Mouse (Mus musculus): ENCODE results near the gene Drd1. TPM values are rescaled to one million over a fixed set of nuclear protein-coding genes. Genes with fewer than 3 reads are reported as not detected.

The Drd1 gene
- polyA plus RNA-seq, 1 experiment from 2014 or later = not detected

DNA sequence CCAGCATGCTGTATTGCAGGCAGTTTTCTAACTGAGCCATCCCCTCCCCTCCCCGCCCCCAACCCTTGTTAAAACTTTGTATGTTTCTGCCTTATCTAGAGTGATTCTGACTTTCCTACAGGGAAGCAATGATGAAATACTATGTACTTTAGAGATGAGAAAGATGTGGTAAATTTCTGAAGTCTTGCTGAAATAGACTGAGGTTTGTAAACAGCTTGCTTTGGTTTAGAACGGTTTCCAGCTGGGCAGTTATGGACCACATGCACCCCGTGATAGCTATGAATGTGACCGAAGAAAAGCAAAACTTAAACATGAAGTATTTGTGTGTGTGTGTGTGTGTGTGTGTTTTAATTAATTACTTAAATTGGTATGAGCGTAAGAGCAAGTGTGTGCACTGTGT, 29.3 kb upstream of the Drd1 start:
- H3K9ac ChIP-seq = no peak overlapping the region
- H3K4me3 ChIP-seq (replicated peaks) = no peak overlapping the region
- H3K27ac ChIP-seq = no peak overlapping the region
- ATAC-seq (ENCODE audit: low read depth) (no peak), DNase-seq (no peak)
- no peak overlapping the region for H3K4me2 ChIP-seq
- H3K4me1 ChIP-seq (replicated peaks) = peaks cover 32% of the 10 kb centered on the region
- no peaks in the 10 kb centered on the region for H3K27me3 ChIP-seq
- WGBS (ENCODE audit: insufficient replicate concordance) = 81% methylated on average over 5 of the region's 5 CpGs
- no peaks in the 10 kb centered on the region for H3K9me3 ChIP-seq (replicated peaks)
- H3K36me3 ChIP-seq = peaks cover 51% of the 10 kb centered on the region

DNA sequence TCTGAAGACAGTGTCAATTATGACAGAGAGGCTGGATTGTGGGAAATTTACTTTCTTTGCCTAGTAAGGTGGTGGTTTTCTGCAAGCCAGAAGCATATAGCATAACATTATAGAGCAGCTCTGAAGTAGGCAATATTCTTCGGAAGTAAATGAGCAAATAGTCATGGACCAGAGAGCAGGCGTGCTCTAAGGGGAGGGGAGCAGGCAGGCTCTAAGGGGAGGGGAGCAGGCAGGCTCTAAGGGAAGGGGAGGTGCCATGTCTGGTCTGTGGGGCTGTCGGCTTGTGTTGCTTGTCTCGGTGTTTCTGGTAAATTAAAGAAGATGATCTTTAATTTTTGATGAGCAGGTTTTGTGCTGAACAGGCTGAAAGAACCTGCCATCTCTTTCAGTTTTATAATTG, 28.7 kb upstream of the Drd1 start:
- WGBS (ENCODE audit: insufficient replicate concordance) = 67% methylated on average over 4 of the region's 4 CpGs
- DNase-seq (no peak), ATAC-seq (ENCODE audit: low read depth) (no peak)
- Histone ChIP-seq H3K9ac (no peak overlapping the region), H3K4me1 (replicated peaks) (peaks cover 38% of the 10 kb centered on the region), H3K27ac (no peak overlapping the region), H3K36me3 (peaks cover 44% of the 10 kb centered on the region), H3K9me3 (replicated peaks) (no peaks in the 10 kb centered on the region), H3K4me2 (no peak overlapping the region), H3K27me3 (no peaks in the 10 kb centered on the region), H3K4me3 (replicated peaks) (no peak overlapping the region)

DNA sequence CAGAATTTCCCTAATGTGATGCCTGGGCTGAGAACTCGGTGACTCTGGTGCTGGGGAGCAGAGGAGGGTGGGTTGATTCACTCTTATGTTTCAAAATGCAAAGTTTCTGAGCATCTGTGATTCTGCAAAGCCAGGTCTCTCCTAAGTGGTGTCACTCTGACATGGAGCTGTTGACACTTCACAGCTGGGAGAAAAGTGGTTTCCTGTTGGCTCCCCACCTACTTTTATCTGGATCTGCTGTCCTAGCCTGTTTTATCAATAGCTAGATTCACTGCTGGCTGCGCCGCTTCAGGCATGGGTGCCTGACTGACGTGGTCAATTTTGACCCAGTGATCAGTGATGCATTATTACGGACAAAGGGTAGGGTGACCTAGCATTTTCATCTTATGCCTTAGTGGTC, 27.4 kb upstream of the Drd1 start:
- no peak overlapping the region for H3K4me3 ChIP-seq (replicated peaks)
- H3K4me2 ChIP-seq = no peak overlapping the region
- no peaks in the 10 kb centered on the region for H3K9me3 ChIP-seq (replicated peaks)
- H3K27me3 ChIP-seq = no peaks in the 10 kb centered on the region
- WGBS (ENCODE audit: insufficient replicate concordance) = 33% methylated on average over 5 of the region's 5 CpGs
- H3K36me3 ChIP-seq = peaks cover 32% of the 10 kb centered on the region
- no peak for ATAC-seq (ENCODE audit: low read depth)
- peaks cover 50% of the 10 kb centered on the region for H3K4me1 ChIP-seq (replicated peaks)
- H3K27ac ChIP-seq = no peak overlapping the region
- H3K9ac ChIP-seq = no peak overlapping the region
- DNase-seq = no peak

DNA sequence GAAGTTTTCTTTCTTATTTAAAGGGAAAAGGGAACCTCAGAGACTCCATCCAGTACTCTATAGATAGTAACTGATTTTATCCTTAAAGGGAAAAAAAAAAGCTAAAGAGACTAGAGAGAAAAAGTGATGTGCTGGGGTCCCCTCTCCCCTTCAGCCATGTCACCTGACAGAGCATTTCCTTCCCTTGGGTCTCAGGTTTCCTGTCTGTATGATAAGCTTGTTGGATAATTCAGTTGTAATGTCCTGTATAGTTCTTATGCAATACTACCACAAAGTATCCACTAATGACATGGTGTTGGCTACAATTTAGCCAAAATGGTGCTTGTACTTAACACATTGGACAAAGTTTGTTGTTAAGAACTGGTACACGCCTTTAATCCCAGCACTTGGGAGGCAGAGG, 25.3 kb upstream of the Drd1 start:
- H3K4me1 ChIP-seq (replicated peaks) = peaks cover 71% of the 10 kb centered on the region
- H3K4me2 ChIP-seq = no peak overlapping the region
- peaks cover 25% of the 10 kb centered on the region for H3K36me3 ChIP-seq
- H3K9me3 ChIP-seq (replicated peaks) = no peaks in the 10 kb centered on the region
- no peak overlapping the region for H3K9ac ChIP-seq
- H3K4me3 ChIP-seq (replicated peaks) = no peak overlapping the region
- ATAC-seq (ENCODE audit: low read depth) (no peak), DNase-seq (no peak)
- whole genome bisulfite sequencing (ENCODE audit: insufficient replicate concordance) = 52% methylated on average over 1 of the region's 1 CpGs
- H3K27ac ChIP-seq = no peak overlapping the region
- H3K27me3 ChIP-seq = no peaks in the 10 kb centered on the region

DNA sequence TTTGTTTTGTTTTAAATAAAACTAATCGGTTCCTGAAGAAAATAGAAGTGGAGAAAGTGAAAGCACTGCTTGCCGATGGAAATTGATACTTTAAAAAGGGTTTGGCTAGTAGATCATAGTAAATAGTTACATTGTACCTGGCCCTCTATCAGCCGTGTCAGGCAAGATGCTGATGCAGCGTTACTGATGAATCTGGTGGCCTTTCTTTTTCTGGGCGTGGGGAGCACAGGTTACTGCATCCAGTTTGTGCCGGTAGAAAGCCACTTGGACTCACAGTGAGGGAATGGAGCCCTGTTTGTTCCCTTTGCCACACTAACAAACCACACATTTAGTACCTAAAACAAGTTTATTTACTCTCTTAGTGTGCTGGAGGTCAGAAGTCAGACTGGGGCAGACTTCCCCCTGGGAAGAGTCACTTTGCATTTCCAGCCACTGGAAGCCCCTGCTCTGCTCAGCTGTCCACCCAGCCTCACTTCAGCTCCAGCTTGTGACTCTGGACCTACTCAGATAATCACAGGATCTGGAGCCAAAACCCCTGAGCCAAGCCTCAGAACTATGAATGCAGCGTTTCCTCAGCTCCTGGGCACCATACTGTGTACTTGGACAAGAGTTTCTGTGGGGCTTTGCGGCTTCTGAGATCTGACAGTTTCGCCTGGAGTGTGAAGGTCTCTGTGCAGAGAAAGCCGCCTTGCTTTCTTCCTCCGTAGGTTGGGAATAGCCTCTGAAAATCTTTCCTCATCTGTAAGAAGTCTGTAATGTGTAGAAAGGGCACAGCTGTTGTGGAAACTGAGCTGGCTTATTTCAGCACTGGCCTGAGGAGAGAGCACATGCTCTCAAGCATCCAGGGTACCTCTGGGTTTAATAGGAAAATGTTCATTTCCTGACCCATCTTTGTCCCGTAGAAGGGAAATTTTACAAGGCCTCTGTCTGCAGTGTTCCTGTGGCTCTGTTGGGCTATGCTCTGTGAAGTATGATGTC, 24.6 kb upstream of the Drd1 start:
- Histone ChIP-seq H3K4me1 (replicated peaks) (peaks cover 78% of the 10 kb centered on the region), H3K9me3 (replicated peaks) (no peaks in the 10 kb centered on the region), H3K9ac (no peak overlapping the region), H3K36me3 (peaks cover 23% of the 10 kb centered on the region), H3K4me3 (replicated peaks) (no peak overlapping the region), H3K27me3 (no peaks in the 10 kb centered on the region), H3K4me2 (no peak overlapping the region), H3K27ac (peak overlapping the region; percentile 6; the same call in 1 of the 2 replicates)
- no peak for DNase-seq
- ATAC-seq (ENCODE audit: low read depth) = no peak
- 50% methylated on average over 12 of the region's 12 CpGs for WGBS (ENCODE audit: insufficient replicate concordance)

DNA sequence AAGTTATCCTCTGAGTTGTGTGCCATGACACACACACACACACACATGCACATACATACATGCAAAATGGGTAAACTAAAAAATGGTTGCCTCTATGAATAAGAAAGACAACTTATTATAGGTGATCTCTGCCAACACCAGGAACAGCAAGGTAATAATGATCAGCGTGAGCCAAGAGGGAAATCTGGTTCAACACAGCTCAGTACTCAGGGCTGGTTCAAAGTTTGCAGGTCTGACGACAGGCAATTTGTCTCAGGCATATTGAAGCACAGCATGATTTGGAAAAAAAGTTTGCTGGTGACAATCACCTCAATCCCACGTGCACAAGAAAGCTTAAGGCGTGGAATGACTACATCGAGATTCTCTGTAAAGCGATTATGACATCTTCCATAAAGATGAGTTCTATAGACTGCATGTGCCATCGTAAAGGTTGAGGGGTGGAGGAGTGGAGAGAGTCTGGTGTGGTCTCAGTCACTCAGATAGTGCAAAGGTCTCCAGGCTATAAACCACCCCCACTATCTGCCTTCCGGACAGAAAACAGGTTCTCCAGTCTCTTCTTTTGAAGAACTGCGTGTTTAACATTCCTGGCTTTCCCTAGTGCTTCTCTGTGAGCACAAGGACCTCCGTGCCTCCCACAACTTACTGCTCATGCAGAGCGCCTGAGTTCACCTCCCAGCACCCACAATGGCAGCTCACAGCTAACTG, 22.1 kb upstream of the Drd1 start:
- Histone ChIP-seq H3K27me3 (no peaks in the 10 kb centered on the region), H3K9me3 (replicated peaks) (no peaks in the 10 kb centered on the region), H3K36me3 (peaks cover 30% of the 10 kb centered on the region), H3K4me3 (replicated peaks) (no peak overlapping the region), H3K9ac (no peak overlapping the region), H3K4me2 (no peak overlapping the region), H3K27ac (no peak overlapping the region), H3K4me1 (replicated peaks) (peaks cover 89% of the 10 kb centered on the region)
- 73% methylated on average over 11 of the region's 11 CpGs for WGBS (ENCODE audit: insufficient replicate concordance)
- ATAC-seq (ENCODE audit: low read depth) (no peak), DNase-seq (no peak)

DNA sequence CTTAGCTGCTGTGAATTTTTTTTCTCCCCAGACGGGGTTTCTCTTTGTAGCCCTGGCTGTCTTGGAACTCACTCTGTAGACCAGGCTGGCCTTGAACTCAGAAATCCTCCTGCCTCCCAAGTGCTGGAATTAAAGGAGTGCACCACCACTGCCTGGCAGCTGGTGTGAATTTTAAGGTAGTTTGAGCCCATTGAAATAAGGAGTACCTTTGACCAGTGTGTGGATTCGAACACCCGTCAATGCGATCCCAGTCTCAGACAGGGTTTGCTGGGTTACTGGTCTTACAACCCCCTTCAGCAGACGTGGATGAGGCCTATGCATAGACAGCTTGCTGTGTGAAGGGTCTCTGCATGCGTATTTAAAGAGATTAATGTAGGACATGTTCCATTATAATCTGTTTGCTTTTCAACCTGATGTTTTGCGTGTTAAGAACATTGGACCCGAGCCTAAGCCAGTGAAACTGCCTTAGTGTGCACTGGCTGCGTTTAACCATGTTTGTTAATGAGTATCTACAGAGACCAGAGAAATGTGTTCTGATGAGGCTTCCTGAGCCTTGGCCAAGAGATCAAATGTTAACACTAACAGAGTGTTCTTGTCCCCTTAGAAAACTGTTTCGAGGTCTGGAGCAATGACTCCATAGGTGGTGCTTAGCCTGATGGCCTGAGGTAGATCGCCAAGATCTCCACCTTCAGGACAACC, 21.4 kb upstream of the Drd1 start:
- WGBS (ENCODE audit: insufficient replicate concordance) = 74% methylated on average over 11 of the region's 11 CpGs
- Histone ChIP-seq H3K27ac (no peak overlapping the region), H3K4me1 (replicated peaks) (peaks cover 91% of the 10 kb centered on the region), H3K4me2 (no peak overlapping the region), H3K36me3 (peaks cover 30% of the 10 kb centered on the region), H3K9ac (no peak overlapping the region), H3K27me3 (no peaks in the 10 kb centered on the region), H3K9me3 (replicated peaks) (no peaks in the 10 kb centered on the region), H3K4me3 (replicated peaks) (no peak overlapping the region)
- ATAC-seq (ENCODE audit: low read depth) (no peak), DNase-seq (no peak)

DNA sequence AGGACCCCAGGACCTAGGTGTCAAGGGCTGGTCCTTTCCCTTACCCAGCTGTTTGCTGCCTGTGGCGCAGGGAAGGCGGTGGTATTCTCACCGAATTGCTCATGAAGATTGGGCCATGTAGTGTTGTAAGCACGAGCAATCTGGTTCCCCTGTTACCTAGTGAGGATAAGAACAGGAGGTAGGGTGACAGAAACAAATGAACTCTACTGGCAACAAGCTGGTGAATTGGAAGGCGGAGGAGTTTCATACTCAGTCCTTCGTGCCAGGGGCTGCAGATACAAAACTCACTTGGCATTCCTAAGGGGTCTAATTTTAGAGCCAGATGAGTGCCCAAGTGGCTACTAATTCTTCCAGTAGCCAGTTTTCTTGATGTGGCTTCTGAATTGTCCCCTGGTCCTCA, 20.5 kb upstream of the Drd1 start:
- no peak overlapping the region for H3K4me3 ChIP-seq (replicated peaks)
- H3K4me1 ChIP-seq (replicated peaks) = peaks cover 86% of the 10 kb centered on the region
- no peaks in the 10 kb centered on the region for H3K9me3 ChIP-seq (replicated peaks)
- no peaks in the 10 kb centered on the region for H3K27me3 ChIP-seq
- peaks cover 30% of the 10 kb centered on the region for H3K36me3 ChIP-seq
- DNase-seq = no peak
- WGBS (ENCODE audit: insufficient replicate concordance) = 78% methylated on average over 6 of the region's 6 CpGs
- no peak overlapping the region for H3K4me2 ChIP-seq
- no peak for ATAC-seq (ENCODE audit: low read depth)
- H3K9ac ChIP-seq = no peak overlapping the region
- H3K27ac ChIP-seq = no peak overlapping the region

DNA sequence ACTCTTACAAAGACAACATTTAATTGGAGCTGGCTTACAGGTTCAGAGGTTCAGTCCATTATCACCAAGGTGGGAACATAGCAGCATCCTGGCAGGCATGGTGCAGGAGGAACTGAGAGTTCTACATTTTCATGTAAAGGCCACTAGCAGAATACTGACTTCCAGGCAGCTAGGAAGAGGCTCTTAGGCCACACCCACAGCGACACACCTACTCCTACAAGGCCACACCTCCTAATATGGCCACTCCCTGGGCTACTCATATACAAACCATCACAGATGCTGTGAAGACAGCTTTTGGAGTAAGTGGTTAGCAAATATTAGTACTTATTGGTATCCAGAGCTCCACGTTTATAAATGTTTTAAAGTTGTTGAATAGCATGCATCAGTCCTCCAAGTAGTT, 19.9 kb upstream of the Drd1 start:
- no peak overlapping the region for H3K4me2 ChIP-seq
- H3K4me3 ChIP-seq (replicated peaks) = no peak overlapping the region
- no peak for ATAC-seq (ENCODE audit: low read depth)
- WGBS (ENCODE audit: insufficient replicate concordance) = 54% methylated on average over 2 of the region's 2 CpGs
- H3K9me3 ChIP-seq (replicated peaks) = no peaks in the 10 kb centered on the region
- no peak overlapping the region for H3K9ac ChIP-seq
- peaks cover 80% of the 10 kb centered on the region for H3K4me1 ChIP-seq (replicated peaks)
- no peaks in the 10 kb centered on the region for H3K27me3 ChIP-seq
- H3K36me3 ChIP-seq = peaks cover 30% of the 10 kb centered on the region
- no peak overlapping the region for H3K27ac ChIP-seq
- DNase-seq = peak; percentile 33

DNA sequence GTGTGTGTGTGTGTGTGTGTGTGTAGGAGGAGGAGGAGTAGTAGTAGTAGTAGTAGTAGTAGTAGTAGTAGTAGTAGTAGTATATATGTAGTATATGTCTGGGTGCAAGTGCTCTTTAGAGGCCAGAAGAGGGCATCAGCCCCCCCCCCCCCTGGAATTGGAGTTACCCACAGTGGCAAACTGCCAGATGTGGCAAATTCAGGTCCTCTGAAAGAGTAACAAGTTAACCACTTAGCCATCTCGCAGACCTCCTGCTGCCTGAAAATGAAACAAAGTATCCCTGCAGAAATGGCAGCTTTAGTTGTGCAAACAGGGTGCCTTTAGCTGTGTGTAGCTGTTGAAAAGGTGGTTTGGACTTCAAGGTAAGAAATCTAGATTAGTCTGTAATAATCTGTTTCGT, 18.0 kb upstream of the Drd1 start:
- peak overlapping the region; percentile 83 for H3K27ac ChIP-seq
- no peak for DNase-seq
- H3K36me3 ChIP-seq = peaks cover 26% of the 10 kb centered on the region
- H3K9me3 ChIP-seq (replicated peaks) = no peaks in the 10 kb centered on the region
- H3K4me3 ChIP-seq (replicated peaks) = peak overlapping the region; percentile 90
- WGBS (ENCODE audit: insufficient replicate concordance) = 72% methylated on average over 2 of the region's 2 CpGs
- H3K27me3 ChIP-seq = no peaks in the 10 kb centered on the region
- ATAC-seq (ENCODE audit: low read depth) = no peak
- peak overlapping the region; percentile 79 for H3K4me2 ChIP-seq
- peak overlapping the region; percentile 93 for H3K9ac ChIP-seq
- H3K4me1 ChIP-seq (replicated peaks) = peaks cover 60% of the 10 kb centered on the region

DNA sequence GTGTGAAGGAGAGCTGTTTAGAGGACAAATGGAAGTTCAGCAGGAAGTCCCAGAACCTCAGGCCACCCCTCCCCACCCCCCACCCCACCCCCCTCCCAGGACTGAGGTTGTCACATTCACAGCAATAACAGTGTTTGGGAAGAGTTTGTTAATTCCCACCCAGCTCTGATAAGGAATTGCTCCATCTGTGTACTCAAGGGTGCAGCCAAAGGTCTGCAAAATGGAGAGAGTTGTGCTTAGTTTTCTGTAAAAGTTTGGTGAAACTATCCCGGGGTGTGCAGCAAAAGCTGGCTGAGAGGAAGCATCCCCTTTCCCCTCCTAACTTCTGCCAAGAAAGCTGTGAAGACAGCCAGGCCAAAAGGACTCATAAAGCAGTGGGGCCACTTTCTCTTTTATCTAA, 17.6 kb upstream of the Drd1 start:
- Histone ChIP-seq H3K27ac (peak overlapping the region; percentile 83), H3K27me3 (no peaks in the 10 kb centered on the region), H3K4me2 (peak overlapping the region; percentile 79), H3K9me3 (replicated peaks) (no peaks in the 10 kb centered on the region), H3K9ac (peak overlapping the region; percentile 93), H3K36me3 (peaks cover 26% of the 10 kb centered on the region), H3K4me1 (replicated peaks) (peaks cover 57% of the 10 kb centered on the region), H3K4me3 (replicated peaks) (peak overlapping the region; percentile 90)
- 9% methylated on average over 1 of the region's 1 CpGs for WGBS (ENCODE audit: insufficient replicate concordance)
- no peak for DNase-seq
- peak; percentile 29; the same call in 1 of the 2 replicates for ATAC-seq (ENCODE audit: low read depth)
